Mouse (Mus musculus): ENCODE data around the gene Lars2. TPM values are rescaled to one million over a fixed set of nuclear protein-coding genes. Genes with fewer than 3 reads are reported as not detected.
"Not testable (repeated sequence)": the region's sequence is repeated elsewhere in the genome, so short reads cannot be mapped to it uniquely, and the experiment has no call there.

Gene Lars2
- polyA plus RNA-seq, 1 experiment from 2014 or later: 933 TPM

- H3K4me3 ChIP-seq: no peak overlapping the region
- no peak overlapping the region for H3K27ac ChIP-seq
- H3K4me1 ChIP-seq: peaks cover 4% of the 10 kb centered on the region; the same call in 1 of the 2 replicates
- no peaks in the 10 kb centered on the region for H3K9me3 ChIP-seq (replicated peaks)
- H3K36me3 ChIP-seq (ENCODE audit: poor library complexity, severe bottlenecking): peaks cover 8% of the 10 kb centered on the region; the same call in 1 of the 2 replicates
- WGBS: 80% methylated on average over 3 of the region's 3 CpGs
- no peak overlapping the region for H3K4me2 ChIP-seq
- H3K27me3 ChIP-seq: no peaks in the 10 kb centered on the region
- H3K9ac ChIP-seq: no peak overlapping the region
- ATAC-seq: no peak
Measured at GRCm38 (mm10) chr9:123402215-123402614, 35.5 kb downstream of the Lars2 start.

- Histone ChIP-seq H3K27me3 (no peaks in the 10 kb centered on the region), H3K4me3 (no peak overlapping the region), H3K27ac (no peak overlapping the region), H3K4me1 (no peaks in the 10 kb centered on the region; the same call in 1 of the 2 replicates), H3K9ac (no peak overlapping the region), H3K4me2 (no peak overlapping the region), H3K9me3 (replicated peaks) (no peaks in the 10 kb centered on the region), H3K36me3 (ENCODE audit: poor library complexity, severe bottlenecking) (peaks cover 8% of the 10 kb centered on the region; the same call in 1 of the 2 replicates)
- ATAC-seq: no peak
- WGBS: 95% methylated on average over 3 of the region's 3 CpGs
Measured at GRCm38 (mm10) chr9:123403031-123403430, 36.3 kb downstream of the Lars2 start.

- no peaks in the 10 kb centered on the region for H3K4me1 ChIP-seq
- 89% methylated on average over 1 of the region's 1 CpGs for WGBS
- H3K9me3 ChIP-seq (replicated peaks): no peaks in the 10 kb centered on the region
- no peak for ATAC-seq
- no peak overlapping the region for H3K4me3 ChIP-seq
- no peak overlapping the region for H3K27ac ChIP-seq
- no peaks in the 10 kb centered on the region for H3K27me3 ChIP-seq
- no peak overlapping the region for H3K9ac ChIP-seq
- no peak overlapping the region for H3K4me2 ChIP-seq
- no peaks in the 10 kb centered on the region for H3K36me3 ChIP-seq (ENCODE audit: poor library complexity, severe bottlenecking)
Measured at GRCm38 (mm10) chr9:123405231-123405630, 38.5 kb downstream of the Lars2 start.

- no peak for ATAC-seq
Measured at GRCm38 (mm10) chr9:123408771-123409170, 42.0 kb downstream of the Lars2 start.

GRCm38 (mm10) chr9:123429863-123430262 is 63.1 kb downstream of the Lars2 start:
- peaks cover 29% of the 10 kb centered on the region for H3K36me3 ChIP-seq (ENCODE audit: poor library complexity, severe bottlenecking)
- H3K27me3 ChIP-seq: no peaks in the 10 kb centered on the region
- H3K9ac ChIP-seq: no peak overlapping the region
- H3K4me3 ChIP-seq: no peak overlapping the region
- no peaks in the 10 kb centered on the region for H3K9me3 ChIP-seq (replicated peaks)
- H3K27ac ChIP-seq: no peak overlapping the region
- ATAC-seq: no peak
- no peak overlapping the region for H3K4me2 ChIP-seq
- 86% methylated on average over 4 of the region's 4 CpGs for WGBS
- H3K4me1 ChIP-seq: peaks cover 9% of the 10 kb centered on the region; the same call in 1 of the 2 replicates

More at GRCm38 (mm10) chr9:123408771-123409170, 42.0 kb downstream of the Lars2 start:
- Histone ChIP-seq H3K9me3 (replicated peaks) (no peaks in the 10 kb centered on the region), H3K4me1 (no peaks in the 10 kb centered on the region), H3K9ac (no peak overlapping the region), H3K4me2 (no peak overlapping the region), H3K4me3 (no peak overlapping the region), H3K36me3 (ENCODE audit: poor library complexity, severe bottlenecking) (peaks cover 6% of the 10 kb centered on the region), H3K27ac (no peak overlapping the region), H3K27me3 (no peaks in the 10 kb centered on the region)
- WGBS: 100% methylated on average over 2 of the region's 2 CpGs

GRCm38 (mm10) chr9:123430973-123431372 is 64.2 kb downstream of the Lars2 start:
- Histone ChIP-seq H3K9ac (no peak overlapping the region), H3K4me3 (no peak overlapping the region), H3K36me3 (ENCODE audit: poor library complexity, severe bottlenecking) (peaks cover 31% of the 10 kb centered on the region), H3K27ac (no peak overlapping the region), H3K4me1 (peaks cover 9% of the 10 kb centered on the region; the same call in 1 of the 2 replicates), H3K4me2 (no peak overlapping the region), H3K9me3 (replicated peaks) (no peaks in the 10 kb centered on the region), H3K27me3 (no peaks in the 10 kb centered on the region)
- ATAC-seq: no peak

DNA sequence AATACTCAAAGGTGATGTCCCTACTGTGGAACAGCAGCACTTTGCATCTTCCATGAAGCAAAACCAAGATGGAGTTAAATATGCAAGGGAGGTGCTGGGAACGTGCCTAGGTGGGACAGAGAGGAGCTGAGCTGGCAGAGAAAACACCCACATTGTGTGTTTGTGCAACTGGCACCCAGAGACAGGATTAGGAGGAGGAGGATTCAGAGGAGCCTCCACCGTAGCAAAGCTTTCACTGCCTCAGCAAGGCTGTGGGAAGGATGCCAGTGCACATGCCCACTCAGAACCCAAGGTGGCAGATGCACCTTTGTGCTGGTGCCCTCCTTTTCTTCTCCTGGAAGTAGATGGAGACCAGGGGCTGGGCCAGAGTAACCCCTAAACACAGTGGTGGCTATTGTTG is 71.5 kb downstream of the Lars2 start:
- Histone ChIP-seq H3K27me3 (no peaks in the 10 kb centered on the region), H3K4me1 (no peaks in the 10 kb centered on the region), H3K9me3 (replicated peaks) (no peaks in the 10 kb centered on the region), H3K4me3 (no peak overlapping the region), H3K4me2 (no peak overlapping the region), H3K36me3 (ENCODE audit: poor library complexity, severe bottlenecking) (peaks cover 40% of the 10 kb centered on the region), H3K9ac (no peak overlapping the region), H3K27ac (no peak overlapping the region)
- 78% methylated on average over 2 of the region's 2 CpGs for WGBS
- ATAC-seq: no peak

GRCm38 (mm10) chr9:123440230-123441058 is 73.7 kb downstream of the Lars2 start:
- 59% methylated on average over 5 of the region's 5 CpGs for WGBS
- Histone ChIP-seq H3K27me3 (no peaks in the 10 kb centered on the region), H3K36me3 (ENCODE audit: poor library complexity, severe bottlenecking) (peaks cover 39% of the 10 kb centered on the region), H3K4me3 (no peak overlapping the region), H3K4me2 (no peak overlapping the region), H3K9ac (no peak overlapping the region), H3K4me1 (no peaks in the 10 kb centered on the region), H3K27ac (no peak overlapping the region), H3K9me3 (replicated peaks) (no peaks in the 10 kb centered on the region)
- no peak for ATAC-seq

DNA sequence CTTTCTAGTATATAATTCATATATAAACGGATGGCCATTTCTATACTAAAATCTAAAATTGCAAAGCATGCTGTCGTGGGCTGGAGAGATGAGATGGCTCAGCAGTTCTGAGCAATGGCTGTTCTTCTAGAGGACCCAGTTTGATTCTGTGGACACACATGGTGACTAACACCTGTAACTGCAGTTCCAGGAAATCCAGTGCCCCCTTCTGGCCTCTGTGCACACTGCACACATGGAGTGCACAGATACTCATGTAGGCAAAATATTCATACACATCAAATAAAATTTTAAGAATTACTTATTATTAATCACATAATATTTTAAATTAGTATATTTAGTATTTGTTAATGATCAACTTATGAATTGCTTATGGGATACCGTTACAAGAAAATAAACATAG is 80.4 kb downstream of the Lars2 start:
- H3K4me2 ChIP-seq; H3K9me3 ChIP-seq (replicated peaks); ATAC-seq; H3K36me3 ChIP-seq (ENCODE audit: poor library complexity, severe bottlenecking); H3K4me1 ChIP-seq; H3K9ac ChIP-seq; H3K4me3 ChIP-seq; H3K27me3 ChIP-seq; H3K27ac ChIP-seq: not testable (repeated sequence)
- WGBS: 94% methylated on average over 3 of the region's 3 CpGs

DNA sequence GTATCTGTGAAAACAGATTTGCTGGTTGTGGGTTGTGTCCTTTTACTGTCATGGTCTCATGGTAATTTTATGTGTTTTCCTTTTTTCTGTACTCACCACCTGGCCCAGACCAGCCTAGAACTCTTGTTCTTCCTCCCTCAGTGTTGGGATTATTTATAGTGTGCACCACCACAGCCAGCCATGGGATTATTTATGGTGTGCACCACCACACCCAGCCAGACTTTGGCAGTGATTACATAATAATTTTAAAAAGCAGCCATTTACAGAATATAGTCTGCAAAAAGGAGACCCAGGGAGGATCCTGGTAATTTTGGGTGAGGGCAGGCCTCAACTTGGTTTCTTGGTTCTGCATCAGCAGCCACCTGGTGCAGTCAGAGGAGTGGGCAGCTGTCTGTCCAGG is 81.9 kb downstream of the Lars2 start:
- Histone ChIP-seq H3K36me3 (ENCODE audit: poor library complexity, severe bottlenecking) (peaks cover 19% of the 10 kb centered on the region), H3K27me3 (no peaks in the 10 kb centered on the region)
- no peak for ATAC-seq

GRCm38 (mm10) chr9:123450174-123450573 is 83.4 kb downstream of the Lars2 start:
- Histone ChIP-seq H3K9me3 (replicated peaks) (no peaks in the 10 kb centered on the region), H3K4me3 (no peak overlapping the region), H3K9ac (no peak overlapping the region), H3K27me3 (no peaks in the 10 kb centered on the region), H3K4me1 (no peaks in the 10 kb centered on the region), H3K4me2 (no peak overlapping the region), H3K27ac (no peak overlapping the region), H3K36me3 (ENCODE audit: poor library complexity, severe bottlenecking) (peaks cover 22% of the 10 kb centered on the region)
- ATAC-seq: no peak
- 47% methylated on average over 2 of the region's 2 CpGs for WGBS

More for the DNA sequence above, 81.9 kb downstream of the Lars2 start:
- Histone ChIP-seq H3K9ac (no peak overlapping the region), H3K27ac (no peak overlapping the region), H3K4me1 (no peaks in the 10 kb centered on the region), H3K4me2 (no peak overlapping the region), H3K4me3 (no peak overlapping the region), H3K9me3 (replicated peaks) (no peaks in the 10 kb centered on the region)

DNA sequence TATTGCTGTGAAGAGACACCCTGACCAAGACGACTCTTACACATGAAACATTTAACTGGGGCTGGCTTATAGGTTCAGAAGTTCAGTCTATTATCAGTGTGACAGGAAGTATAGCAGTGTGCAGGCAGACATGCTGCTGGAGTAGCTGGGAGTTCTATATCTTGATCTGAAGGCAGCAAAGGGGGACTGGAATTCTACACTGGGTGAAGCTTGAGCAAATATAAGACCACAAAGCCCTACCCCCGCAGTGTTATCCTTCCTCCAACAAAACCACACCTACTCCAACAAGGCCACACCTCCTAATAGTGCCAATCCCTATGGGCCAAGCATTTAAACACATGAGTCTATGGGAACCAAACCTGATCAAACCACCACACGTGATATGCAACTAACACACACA is 85.0 kb downstream of the Lars2 start:
- Histone ChIP-seq H3K4me1 (no peaks in the 10 kb centered on the region), H3K27me3 (no peaks in the 10 kb centered on the region), H3K9me3 (replicated peaks) (no peaks in the 10 kb centered on the region), H3K27ac (no peak overlapping the region), H3K36me3 (ENCODE audit: poor library complexity, severe bottlenecking) (peaks cover 35% of the 10 kb centered on the region), H3K4me3 (no peak overlapping the region), H3K9ac (no peak overlapping the region), H3K4me2 (no peak overlapping the region)
- WGBS: 76% methylated on average over 3 of the region's 3 CpGs
- no peak for ATAC-seq

Data from forebrain, embryonic 13.5 days (tissue).